Mouse (Mus musculus): ENCODE measurements around the gene Slc30a7.

Gene Slc30a7

GRCm38 (mm10) chr3:115992588-115992987 lies 14.6 kb downstream of the Slc30a7 start:
- in situ Hi-C loops (cut with MboI; ENCODE audit: low sequenced_read_pairs) = no loop called here

GRCm38 (mm10) chr3:115992103-115992502 lies 15.1 kb downstream of the Slc30a7 start:
- in situ Hi-C loops (cut with MboI; ENCODE audit: low sequenced_read_pairs) = no loop called here

- in situ Hi-C loops (cut with MboI; ENCODE audit: low sequenced_read_pairs) = no loop called here
Observed at GRCm38 (mm10) chr3:115985183-115985892, 21.9 kb downstream of the Slc30a7 start.

- in situ Hi-C loops (cut with MboI; ENCODE audit: low sequenced_read_pairs) = no loop called here
Observed at GRCm38 (mm10) chr3:115984653-115985052, 22.6 kb downstream of the Slc30a7 start.

- in situ Hi-C loops (cut with MboI; ENCODE audit: low sequenced_read_pairs) = no loop called here
Observed at GRCm38 (mm10) chr3:115983217-115983616, 24.0 kb downstream of the Slc30a7 start.

- in situ Hi-C loops (cut with MboI; ENCODE audit: low sequenced_read_pairs) = loop anchor here (10.0 kb wide), 1 partner anchor 314 kb away; no protein-coding TSS in a partner anchor
Observed at GRCm38 (mm10) chr3:115979000-115979399, 28.2 kb downstream of the Slc30a7 start.

GRCm38 (mm10) chr3:115974995-115975394 lies 32.2 kb downstream of the Slc30a7 start:
- in situ Hi-C loops (cut with MboI; ENCODE audit: low sequenced_read_pairs) = loop anchor here (10.0 kb wide), 1 partner anchor 310 kb away; no protein-coding TSS in a partner anchor

GRCm38 (mm10) chr3:115974228-115974627 lies 33.0 kb downstream of the Slc30a7 start:
- in situ Hi-C loops (cut with MboI; ENCODE audit: low sequenced_read_pairs) = loop anchor here (10.0 kb wide), 1 partner anchor 309 kb away; no protein-coding TSS in a partner anchor

GRCm38 (mm10) chr3:115971891-115972646 lies 35.1 kb downstream of the Slc30a7 start:
- in situ Hi-C loops (cut with MboI; ENCODE audit: low sequenced_read_pairs) = loop anchor here (10.0 kb wide), 1 partner anchor 307 kb away; no protein-coding TSS in a partner anchor

- in situ Hi-C loops (cut with MboI; ENCODE audit: low sequenced_read_pairs) = loop anchor here (10.0 kb wide), 1 partner anchor 306 kb away; no protein-coding TSS in a partner anchor
Observed at GRCm38 (mm10) chr3:115971045-115971785, 36.0 kb downstream of the Slc30a7 start.

GRCm38 (mm10) chr3:115968745-115969530 lies 38.3 kb downstream of the Slc30a7 start:
- in situ Hi-C loops (cut with MboI; ENCODE audit: low sequenced_read_pairs) = no loop called here

- in situ Hi-C loops (cut with MboI; ENCODE audit: low sequenced_read_pairs) = no loop called here
Observed at GRCm38 (mm10) chr3:115964071-115964470, 43.1 kb downstream of the Slc30a7 start.

- in situ Hi-C loops (cut with MboI; ENCODE audit: low sequenced_read_pairs) = no loop called here
Observed at GRCm38 (mm10) chr3:115963597-115963996, 43.6 kb downstream of the Slc30a7 start.

- in situ Hi-C loops (cut with MboI; ENCODE audit: low sequenced_read_pairs) = no loop called here
Observed at GRCm38 (mm10) chr3:115962028-115962415, 45.2 kb downstream of the Slc30a7 start.

GRCm38 (mm10) chr3:115961311-115962027 lies 45.7 kb downstream of the Slc30a7 start:
- in situ Hi-C loops (cut with MboI; ENCODE audit: low sequenced_read_pairs) = no loop called here

GRCm38 (mm10) chr3:115957223-115957622 lies 50.0 kb downstream of the Slc30a7 start:
- in situ Hi-C loops (cut with MboI; ENCODE audit: low sequenced_read_pairs) = no loop called here

GRCm38 (mm10) chr3:115953088-115953487 lies 54.1 kb downstream of the Slc30a7 start:
- in situ Hi-C loops (cut with MboI; ENCODE audit: low sequenced_read_pairs) = no loop called here

- in situ Hi-C loops (cut with MboI; ENCODE audit: low sequenced_read_pairs) = no loop called here
Observed at GRCm38 (mm10) chr3:115952356-115952755, 54.9 kb downstream of the Slc30a7 start.

GRCm38 (mm10) chr3:115951221-115951620 lies 56.0 kb downstream of the Slc30a7 start:
- in situ Hi-C loops (cut with MboI; ENCODE audit: low sequenced_read_pairs) = no loop called here

Data from CH12F3 (cell line).